Mouse (Mus musculus) midbrain, embryonic 16.5 days (tissue): ENCODE data around the gene Trp53i13. TPM values are rescaled to one million over a fixed set of nuclear protein-coding genes. Genes with fewer than 3 reads are reported as not detected.

Source experiments
- ATAC-seq: fragments of 200-750 bp; cut with Nextera tagmentation; 2 replicates; pipeline ENCODE4 v1.8.0; 2017; ENCODE audit warnings: moderate TSS enrichment
- H3K27ac ChIP-seq: fragments of 300-500 bp; sonication (generic); 2 replicates; pipeline ENCODE4 v1.5.1; 2014; ENCODE audit warnings: mild to moderate bottlenecking, low read length, mixed read lengths
- H3K27me3 ChIP-seq: fragments of 300-500 bp; sonication (generic); 2 replicates; pipeline ENCODE4 v1.6.1; 2014; ENCODE audit warnings: low read depth, low read length, mixed read lengths; ENCODE audit not compliant: control insufficient read depth, insufficient read depth
- H3K36me3 ChIP-seq: fragments of 300-500 bp; sonication (generic); 2 replicates; pipeline ENCODE4 v1.6.1; 2014; ENCODE audit warnings: mild to moderate bottlenecking, low read length, moderate library complexity, mixed read lengths; ENCODE audit not compliant: control insufficient read depth, insufficient read depth
- H3K4me1 ChIP-seq: fragments of 300-500 bp; sonication (generic); 2 replicates; pipeline ENCODE4 v1.6.1; 2014; ENCODE audit warnings: mild to moderate bottlenecking, low read length, mixed read lengths; ENCODE audit not compliant: control insufficient read depth, insufficient read depth
- H3K4me2 ChIP-seq: fragments of 300-500 bp; sonication (generic); 2 replicates; pipeline ENCODE4 v1.6.1; 2014; ENCODE audit warnings: mild to moderate bottlenecking, low read length, mixed read lengths
- H3K4me3 ChIP-seq: fragments of 300-500 bp; sonication (generic); 2 replicates; pipeline ENCODE4 v1.5.1; 2014; ENCODE audit warnings: low read depth, mild to moderate bottlenecking, low read length, moderate library complexity, mixed read lengths
- H3K9ac ChIP-seq: fragments of 300-500 bp; sonication (generic); 2 replicates; pipeline ENCODE4 v1.6.1; 2014; ENCODE audit warnings: low read depth, low read length, mixed read lengths
- H3K9me3 ChIP-seq: fragments of 300-500 bp; sonication (generic); replicated peaks from 2 replicates; pipeline ENCODE4 v1.6.1; 2014; ENCODE audit warnings: mild to moderate bottlenecking, low read length, mixed read lengths; ENCODE audit not compliant: control insufficient read depth, poor library complexity, severe bottlenecking
- WGBS: fragments of 180-500 bp; shearing (Covaris S2); extraction: QIAGEN DNeasy Blood & Tissue Kit; methylation state at CpG from one replicate; pipeline ENCODE4 v1.1.7; 2014; 5-methylcytosine and 5-hydroxymethylcytosine counted together
- polyA plus RNA-seq: library from polyadenylated mRNA; unstranded; fragments of >200 nt; fragmentation: Nextera tagmentation; extraction: Ambion mirVana; gene quantifications from 2 replicates; pipeline ENCODE4 v1.2.1, GENCODE M21; 2015

Gene Trp53i13
- polyA plus RNA-seq, 1 experiment from 2014 or later, result 12.6 TPM

GRCm38 (mm10) chr11:77519043-77519442 lies 3.3 kb upstream of the Trp53i13 start, which contains the start of gene Gm10392:
Gene Gm10392 (minus strand): TSS chr11:77519198.
- no peak within 1 kb of the TSS for H3K4me2 ChIP-seq
- no peak for ATAC-seq
- no peak within 1 kb of the TSS for H3K4me3 ChIP-seq
- no peaks in the 10 kb centered on the region for H3K9me3 ChIP-seq
- H3K36me3 ChIP-seq, result no peaks in the 10 kb centered on the region
- H3K9ac ChIP-seq, result no peak within 1 kb of the TSS
- H3K27ac ChIP-seq, result no peak within 1 kb of the TSS
- H3K4me1 ChIP-seq, result peaks cover 18% of the 10 kb centered on the region; the same call in 1 of the 2 replicates
- peaks cover 13% of the 10 kb centered on the region for H3K27me3 ChIP-seq
- 69% methylated on average over 5 of the region's 5 CpGs for WGBS

- no peak for ATAC-seq
- peaks cover 22% of the 10 kb centered on the region; the same call in 1 of the 2 replicates for H3K4me1 ChIP-seq
- H3K27me3 ChIP-seq, result peaks cover 13% of the 10 kb centered on the region
- no peak overlapping the region for H3K4me2 ChIP-seq
- no peaks in the 10 kb centered on the region for H3K36me3 ChIP-seq
- H3K27ac ChIP-seq, result no peak overlapping the region
- H3K9me3 ChIP-seq, result no peaks in the 10 kb centered on the region
- 74% methylated on average over 24 of the region's 27 CpGs for WGBS
- no peak overlapping the region for H3K9ac ChIP-seq
- H3K4me3 ChIP-seq, result no peak overlapping the region
These were observed 2.4 kb upstream of the Trp53i13 start for GRCm38 (mm10) chr11:77518051-77518798.

GRCm38 (mm10) chr11:77516553-77517425 lies 1.0 kb upstream of the Trp53i13 start:
- H3K9me3 ChIP-seq, result no peaks in the 10 kb centered on the region
- WGBS, result 60% methylated on average over 5 of the region's 5 CpGs
- no peak overlapping the region for H3K9ac ChIP-seq
- no peaks in the 10 kb centered on the region for H3K36me3 ChIP-seq
- no peak overlapping the region for H3K4me3 ChIP-seq
- H3K4me2 ChIP-seq, result no peak overlapping the region
- H3K27ac ChIP-seq, result no peak overlapping the region
- ATAC-seq, result no peak
- peaks cover 28% of the 10 kb centered on the region for H3K4me1 ChIP-seq
- H3K27me3 ChIP-seq, result peaks cover 13% of the 10 kb centered on the region

GRCm38 (mm10) chr11:77514832-77515636 lies 746 bp downstream of the Trp53i13 start, which contains the start of gene Abhd15:
Gene Abhd15 (plus strand): TSS chr11:77515121.
- H3K27me3 ChIP-seq, result peaks cover 13% of the 10 kb centered on the region
- H3K9ac ChIP-seq, result peak within 1 kb of the TSS; percentile 54
- no peaks in the 10 kb centered on the region for H3K36me3 ChIP-seq
- peak; percentile 62 for ATAC-seq
- WGBS, result under 1% methylated on average over 72 of the region's 72 CpGs
- no peaks in the 10 kb centered on the region for H3K9me3 ChIP-seq
- peak within 1 kb of the TSS; percentile 50 for H3K4me3 ChIP-seq
- H3K4me1 ChIP-seq, result peaks cover 28% of the 10 kb centered on the region
- H3K4me2 ChIP-seq, result peak within 1 kb of the TSS; percentile 77
- no peak within 1 kb of the TSS for H3K27ac ChIP-seq

- Histone ChIP-seq H3K36me3 (no peaks in the 10 kb centered on the region), H3K4me2 (peak overlapping the region; percentile 77), H3K4me3 (peak overlapping the region; percentile 50), H3K9ac (peak overlapping the region; percentile 54), H3K4me1 (peaks cover 28% of the 10 kb centered on the region), H3K27me3 (peaks cover 13% of the 10 kb centered on the region), H3K9me3 (no peaks in the 10 kb centered on the region), H3K27ac (no peak overlapping the region)
- no peak for ATAC-seq
- WGBS, result 4% methylated on average over 19 of the region's 19 CpGs
These were observed 1.4 kb downstream of the Trp53i13 start for GRCm38 (mm10) chr11:77514281-77514831.

- H3K9ac ChIP-seq, result no peak overlapping the region
- H3K27ac ChIP-seq, result no peak overlapping the region
- peaks cover 28% of the 10 kb centered on the region for H3K4me1 ChIP-seq
- peak overlapping the region; percentile 99 for H3K4me2 ChIP-seq
- peak overlapping the region; percentile 56; the same call in 1 of the 2 replicates for H3K4me3 ChIP-seq
- no peak for ATAC-seq
- H3K36me3 ChIP-seq, result no peaks in the 10 kb centered on the region
- H3K27me3 ChIP-seq, result peaks cover 13% of the 10 kb centered on the region
- 8% methylated on average over 10 of the region's 10 CpGs for WGBS
- H3K9me3 ChIP-seq, result no peaks in the 10 kb centered on the region
These were observed 2.0 kb downstream of the Trp53i13 start for GRCm38 (mm10) chr11:77513811-77514170.

GRCm38 (mm10) chr11:77512891-77513810 lies 2.6 kb downstream of the Trp53i13 start:
- no peak overlapping the region for H3K27ac ChIP-seq
- no peaks in the 10 kb centered on the region for H3K36me3 ChIP-seq
- ATAC-seq, result peak; percentile 43
- H3K4me2 ChIP-seq, result peak overlapping the region; percentile 99
- peak overlapping the region; percentile 72 for H3K9ac ChIP-seq
- peaks cover 32% of the 10 kb centered on the region for H3K4me1 ChIP-seq
- H3K9me3 ChIP-seq, result no peaks in the 10 kb centered on the region
- peak overlapping the region; percentile 56 for H3K4me3 ChIP-seq
- peaks cover 13% of the 10 kb centered on the region for H3K27me3 ChIP-seq
- WGBS, result under 1% methylated on average over 64 of the region's 84 CpGs
